Mouse (Mus musculus): ENCODE results near the gene Ccdc24. TPM values are rescaled to one million over a fixed set of nuclear protein-coding genes. Genes with fewer than 3 reads are reported as not detected.

Gene Ccdc24
- polyA plus RNA-seq, 1 experiment from 2014 or later, result 1.0 TPM

Other genes with a start within 250 kb of the Ccdc24 start
- 44.8 and 46.5 TPM in 2 replicates for gene Dmap1, start 190.3 kb downstream of the Ccdc24 start, polyA plus RNA-seq (2015; fragmentation: Nextera tagmentation; extraction: Ambion mirVana)
- gene Gm12845, start 148.1 kb downstream of the Ccdc24 start, polyA plus RNA-seq (2015; fragmentation: Nextera tagmentation; extraction: Ambion mirVana), result not detected in 2 replicates
- not detected in 2 replicates for gene Klf17, start 106.9 kb downstream of the Ccdc24 start, polyA plus RNA-seq (2015; fragmentation: Nextera tagmentation; extraction: Ambion mirVana)
- 9.0 and 11.3 TPM in 2 replicates for gene Slc6a9, start 38.1 kb downstream of the Ccdc24 start, polyA plus RNA-seq (2015; fragmentation: Nextera tagmentation; extraction: Ambion mirVana)
- gene B4galt2, start 10.9 kb upstream of the Ccdc24 start, polyA plus RNA-seq (2015; fragmentation: Nextera tagmentation; extraction: Ambion mirVana), result 14.0 and 15.6 TPM in 2 replicates
- 239 and 288 TPM in 2 replicates for gene Atp6v0b, start 14.8 kb upstream of the Ccdc24 start, polyA plus RNA-seq (2015; fragmentation: Nextera tagmentation; extraction: Ambion mirVana)
- gene Dph2, start 19.5 kb upstream of the Ccdc24 start, polyA plus RNA-seq (2015; fragmentation: Nextera tagmentation; extraction: Ambion mirVana), result 17.1 and 18.3 TPM in 2 replicates
- gene Ipo13, start 42.4 kb upstream of the Ccdc24 start, polyA plus RNA-seq (2015; fragmentation: Nextera tagmentation; extraction: Ambion mirVana), result 34.9 and 39.3 TPM in 2 replicates
- gene Artn, start 57.2 kb upstream of the Ccdc24 start, polyA plus RNA-seq (2015; fragmentation: Nextera tagmentation; extraction: Ambion mirVana), result 6.3 TPM in 2 replicates

All from intestine, embryonic 15.5 days (tissue).